Mouse (Mus musculus) midbrain, embryonic 16.5 days (tissue): ENCODE measurements around the gene Alyref. TPM values are rescaled to one million over a fixed set of nuclear protein-coding genes. Genes with fewer than 3 reads are reported as not detected.

Source experiments
- ATAC-seq: fragments of 200-750 bp; cut with Nextera tagmentation; 2 replicates; pipeline ENCODE4 v1.8.0; 2017; ENCODE audit warnings: moderate TSS enrichment
- H3K27ac ChIP-seq: fragments of 300-500 bp; sonication (generic); 2 replicates; pipeline ENCODE4 v1.5.1; 2014; ENCODE audit warnings: mild to moderate bottlenecking, low read length, mixed read lengths
- H3K27me3 ChIP-seq: fragments of 300-500 bp; sonication (generic); 2 replicates; pipeline ENCODE4 v1.6.1; 2014; ENCODE audit warnings: low read depth, low read length, mixed read lengths; ENCODE audit not compliant: control insufficient read depth, insufficient read depth
- H3K36me3 ChIP-seq: fragments of 300-500 bp; sonication (generic); 2 replicates; pipeline ENCODE4 v1.6.1; 2014; ENCODE audit warnings: mild to moderate bottlenecking, low read length, moderate library complexity, mixed read lengths; ENCODE audit not compliant: control insufficient read depth, insufficient read depth
- H3K4me1 ChIP-seq: fragments of 300-500 bp; sonication (generic); 2 replicates; pipeline ENCODE4 v1.6.1; 2014; ENCODE audit warnings: mild to moderate bottlenecking, low read length, mixed read lengths; ENCODE audit not compliant: control insufficient read depth, insufficient read depth
- H3K4me2 ChIP-seq: fragments of 300-500 bp; sonication (generic); 2 replicates; pipeline ENCODE4 v1.6.1; 2014; ENCODE audit warnings: mild to moderate bottlenecking, low read length, mixed read lengths
- H3K4me3 ChIP-seq: fragments of 300-500 bp; sonication (generic); 2 replicates; pipeline ENCODE4 v1.5.1; 2014; ENCODE audit warnings: low read depth, mild to moderate bottlenecking, low read length, moderate library complexity, mixed read lengths
- H3K9ac ChIP-seq: fragments of 300-500 bp; sonication (generic); 2 replicates; pipeline ENCODE4 v1.6.1; 2014; ENCODE audit warnings: low read depth, low read length, mixed read lengths
- H3K9me3 ChIP-seq: fragments of 300-500 bp; sonication (generic); replicated peaks from 2 replicates; pipeline ENCODE4 v1.6.1; 2014; ENCODE audit warnings: mild to moderate bottlenecking, low read length, mixed read lengths; ENCODE audit not compliant: control insufficient read depth, poor library complexity, severe bottlenecking
- WGBS: fragments of 180-500 bp; shearing (Covaris S2); extraction: QIAGEN DNeasy Blood & Tissue Kit; methylation state at CpG from one replicate; pipeline ENCODE4 v1.1.7; 2014; 5-methylcytosine and 5-hydroxymethylcytosine counted together
- polyA plus RNA-seq: library from polyadenylated mRNA; unstranded; fragments of >200 nt; fragmentation: Nextera tagmentation; extraction: Ambion mirVana; gene quantifications from 2 replicates; pipeline ENCODE4 v1.2.1, GENCODE M21; 2015

Gene Alyref
- polyA plus RNA-seq, 1 experiment from 2014 or later: 194 TPM

- Histone ChIP-seq H3K9ac (peak overlapping the region; percentile 38; the same call in 1 of the 2 replicates), H3K27ac (no peak overlapping the region), H3K9me3 (no peaks in the 10 kb centered on the region), H3K4me2 (no peak overlapping the region), H3K27me3 (no peaks in the 10 kb centered on the region; the same call in 1 of the 2 replicates), H3K36me3 (peaks cover 31% of the 10 kb centered on the region; the same call in 1 of the 2 replicates), H3K4me1 (peaks cover 6% of the 10 kb centered on the region; the same call in 1 of the 2 replicates), H3K4me3 (no peak overlapping the region)
- 44% methylated on average over 7 of the region's 8 CpGs for WGBS
- 0 out of 2 replicates have a peak, but pooled peaks have one; percentile 36 for ATAC-seq
Measured at GRCm38 (mm10) chr11:120609250-120609649, 11.1 kb upstream of the Alyref start.

GRCm38 (mm10) chr11:120608241-120609034, 10.3 kb upstream of the Alyref start, which contains the start of gene Npb:
TSS of gene Npb (plus strand) at chr11:120608477.
- Histone ChIP-seq H3K4me3 (0 out of 2 replicates have a peak within 1 kb of the TSS, but pooled peaks have one; percentile 5), H3K27me3 (no peaks in the 10 kb centered on the region; the same call in 1 of the 2 replicates), H3K4me2 (peak within 1 kb of the TSS; percentile 30; the same call in 1 of the 2 replicates), H3K36me3 (peaks cover 30% of the 10 kb centered on the region; the same call in 1 of the 2 replicates), H3K27ac (no peak within 1 kb of the TSS), H3K9ac (peak within 1 kb of the TSS; percentile 38; the same call in 1 of the 2 replicates), H3K4me1 (peaks cover 6% of the 10 kb centered on the region; the same call in 1 of the 2 replicates), H3K9me3 (no peaks in the 10 kb centered on the region)
- no peak for ATAC-seq
- WGBS: 7% methylated on average over 45 of the region's 45 CpGs

- 84% methylated on average over 4 of the region's 4 CpGs for WGBS
- H3K4me1 ChIP-seq: peaks cover 6% of the 10 kb centered on the region; the same call in 1 of the 2 replicates
- ATAC-seq: no peak
- no peak overlapping the region for H3K4me3 ChIP-seq
- H3K27me3 ChIP-seq: no peaks in the 10 kb centered on the region; the same call in 1 of the 2 replicates
- no peak overlapping the region for H3K4me2 ChIP-seq
- no peak overlapping the region for H3K27ac ChIP-seq
- no peak overlapping the region for H3K9ac ChIP-seq
- no peaks in the 10 kb centered on the region for H3K9me3 ChIP-seq
- peaks cover 22% of the 10 kb centered on the region; the same call in 1 of the 2 replicates for H3K36me3 ChIP-seq
Measured at GRCm38 (mm10) chr11:120606764-120607163, 8.6 kb upstream of the Alyref start.

- no peak for ATAC-seq
- no peak overlapping the region for H3K27ac ChIP-seq
Measured at GRCm38 (mm10) chr11:120605667-120606066, 7.5 kb upstream of the Alyref start.

GRCm38 (mm10) chr11:120603545-120603944, 5.4 kb upstream of the Alyref start:
- WGBS: 85% methylated on average over 2 of the region's 2 CpGs
- Histone ChIP-seq H3K27me3 (no peaks in the 10 kb centered on the region), H3K4me3 (no peak overlapping the region), H3K4me1 (peaks cover 10% of the 10 kb centered on the region), H3K9ac (no peak overlapping the region), H3K27ac (no peak overlapping the region), H3K36me3 (peaks cover 11% of the 10 kb centered on the region), H3K4me2 (no peak overlapping the region), H3K9me3 (no peaks in the 10 kb centered on the region)
- no peak for ATAC-seq

More at GRCm38 (mm10) chr11:120605667-120606066, 7.5 kb upstream of the Alyref start:
- Histone ChIP-seq H3K4me2 (no peak overlapping the region), H3K9me3 (no peaks in the 10 kb centered on the region), H3K4me3 (no peak overlapping the region), H3K9ac (no peak overlapping the region), H3K4me1 (peaks cover 6% of the 10 kb centered on the region; the same call in 1 of the 2 replicates), H3K36me3 (peaks cover 17% of the 10 kb centered on the region), H3K27me3 (no peaks in the 10 kb centered on the region; the same call in 1 of the 2 replicates)
- WGBS: 88% methylated on average over 7 of the region's 7 CpGs

GRCm38 (mm10) chr11:120600716-120601115, 2.6 kb upstream of the Alyref start:
- Histone ChIP-seq H3K4me1 (peaks cover 20% of the 10 kb centered on the region), H3K9me3 (no peaks in the 10 kb centered on the region), H3K4me2 (no peak overlapping the region), H3K36me3 (peaks cover 18% of the 10 kb centered on the region), H3K27ac (no peak overlapping the region), H3K9ac (no peak overlapping the region), H3K4me3 (no peak overlapping the region), H3K27me3 (no peaks in the 10 kb centered on the region)
- ATAC-seq: no peak
- WGBS: 95% methylated on average over 3 of the region's 3 CpGs

GRCm38 (mm10) chr11:120598990-120599549, 905 bp upstream of the Alyref start:
- WGBS: 49% methylated on average over 17 of the region's 17 CpGs
- peak overlapping the region; percentile 90 for H3K4me2 ChIP-seq
- peaks cover 20% of the 10 kb centered on the region for H3K4me1 ChIP-seq
- peak overlapping the region; percentile 88 for H3K27ac ChIP-seq
- no peak for ATAC-seq
- peak overlapping the region; percentile 71 for H3K4me3 ChIP-seq
- H3K9me3 ChIP-seq: no peaks in the 10 kb centered on the region
- H3K36me3 ChIP-seq: peaks cover 23% of the 10 kb centered on the region
- no peaks in the 10 kb centered on the region for H3K27me3 ChIP-seq
- peak overlapping the region; percentile 97 for H3K9ac ChIP-seq

- Histone ChIP-seq H3K4me3 (peak overlapping the region; percentile 71), H3K27ac (peak overlapping the region; percentile 88), H3K9me3 (no peaks in the 10 kb centered on the region), H3K4me1 (peaks cover 20% of the 10 kb centered on the region), H3K4me2 (peak overlapping the region; percentile 92), H3K36me3 (peaks cover 28% of the 10 kb centered on the region), H3K9ac (peak overlapping the region; percentile 97), H3K27me3 (no peaks in the 10 kb centered on the region)
- ATAC-seq: peak; percentile 69
- 4% methylated on average over 91 of the region's 99 CpGs for WGBS
Measured at GRCm38 (mm10) chr11:120597240-120598235, 627 bp downstream of the Alyref start.
